8 mouse cellular contexts compared by ENCODE assay signal in genomic region chr17:47394223-47394869, GRCm38 (mm10). TPM values are rescaled to one million over a fixed set of nuclear protein-coding genes. Genes with fewer than 3 reads are reported as not detected.
DNase-seq lines count a peak whose midpoint lies in the region; ATAC-seq lines count a peak whose summit lies in the region.

No protein-coding gene starts in this region.

- DNase-seq in adrenal gland, adult 2 months, result peak; percentile 38
- DNase-seq in adrenal gland, adult 8-10 months, result no peak
- DNase-seq in adrenal gland, postnatal 10 days, result peak; percentile 51
- peak; percentile 12 to 23 for DNase-seq in heart, postnatal 10 days
- DNase-seq in kidney, postnatal 4 days, result peak; percentile 26 to 43
- DNase-seq in cerebellum, postnatal 10 days, result no peak
- no peak for DNase-seq in right cerebral cortex, postnatal 4 days

- H3K27ac ChIP-seq in midbrain, embryonic 15.5 days, result no peak overlapping the region

- 0 out of 2 replicates have a peak overlapping the region, but pooled peaks have one; percentile 8 for H3K4me3 ChIP-seq in midbrain, embryonic 15.5 days

- peak overlapping the region; percentile 38 for H3K4me2 ChIP-seq in midbrain, embryonic 15.5 days

- H3K9ac ChIP-seq in midbrain, embryonic 15.5 days, result no peak overlapping the region

- no peak for ATAC-seq in midbrain, embryonic 15.5 days (replicated peaks)

- H3K9me3 ChIP-seq in midbrain, embryonic 15.5 days, result no peaks in the 10 kb centered on the region

- peaks cover 24% of the 10 kb centered on the region for H3K27me3 ChIP-seq in midbrain, embryonic 15.5 days (replicated peaks)

- 17% methylated on average over 24 of the region's 24 CpGs for WGBS in midbrain, embryonic 15.5 days

- intact Hi-C loops in heart, postnatal 10 days (cut with DNase I), result loop anchor here (5.0 kb wide), 1 partner anchor 88 kb away; no protein-coding TSS in a partner anchor

- no peaks in the 10 kb centered on the region for H3K36me3 ChIP-seq in midbrain, embryonic 15.5 days (replicated peaks)

- H3K4me1 ChIP-seq in midbrain, embryonic 15.5 days, result peaks cover 14% of the 10 kb centered on the region

RNA-seq across cellular contexts. Expression of gene Guca1a, which starts 6.0 kb away (rescaled TPM):
- 1 to 10 TPM; 1.6 to 3.0 TPM for total RNA-seq in adrenal gland, adult 2 months (2021)
- 4.0 and 5.0 TPM in 2 replicates for polyA plus RNA-seq in adrenal gland, adult 2 months (2012; rRNA removed)
- 1 to 10 TPM; 3.0 to 4.5 (median 3.4) TPM for total RNA-seq in adrenal gland, adult 8-10 months (2022)
- total RNA-seq in adrenal gland, postnatal 10 days (2021), result 1 to 10 TPM; 1.3 to 1.4 TPM
- under 1 TPM; 0.52 to 0.81 TPM for total RNA-seq in heart, postnatal 10 days (2021)
- 0.60 and 0.92 TPM in 2 replicates for polyA plus RNA-seq in midbrain, embryonic 15.5 days (2015; fragmentation: Nextera tagmentation; extraction: Ambion mirVana)

RNA-seq across cellular contexts. Expression of gene Guca1b, which starts 9.2 kb away (rescaled TPM):
- total RNA-seq in adrenal gland, adult 2 months (2021), result 1 to 10 TPM in 1 of 2 experiments, under 1 TPM in 1; 0.38 to 3.2 TPM
- 2.5 and 2.6 TPM in 2 replicates for polyA plus RNA-seq in adrenal gland, adult 2 months (2012; rRNA removed)
- 1 to 10 TPM; 1.6 to 2.9 (median 2.1) TPM for total RNA-seq in adrenal gland, adult 8-10 months (2022)
- under 1 TPM; 0.70 to 0.78 TPM for total RNA-seq in adrenal gland, postnatal 10 days (2021)
- total RNA-seq in heart, postnatal 10 days (2021), result under 1 TPM in 1 of 2 experiments, not detected in 1; 0.30 TPM
- 0.30 and 0.57 TPM in 2 replicates for polyA plus RNA-seq in midbrain, embryonic 15.5 days (2015; fragmentation: Nextera tagmentation; extraction: Ambion mirVana)

RNA-seq across cellular contexts. Expression of gene Mrps10, which starts 25.7 kb away (rescaled TPM):
- 10 to 100 TPM; 40.8 to 50.0 TPM for total RNA-seq in adrenal gland, adult 2 months (2021)
- polyA plus RNA-seq in adrenal gland, adult 2 months (2012; rRNA removed), result 19.4 and 28.3 TPM in 2 replicates
- 10 to 100 TPM; 46.1 to 54.7 (median 50.0) TPM for total RNA-seq in adrenal gland, adult 8-10 months (2022)
- 10 to 100 TPM; 50.8 to 52.0 TPM for total RNA-seq in adrenal gland, postnatal 10 days (2021)
- 10 to 100 TPM; 26.8 to 28.3 TPM for total RNA-seq in heart, postnatal 10 days (2021)
- polyA plus RNA-seq in midbrain, embryonic 15.5 days (2015; fragmentation: Nextera tagmentation; extraction: Ambion mirVana), result 73.1 and 73.2 TPM in 2 replicates

RNA-seq across cellular contexts. Expression of gene AI661453, which starts 42.1 kb away (rescaled TPM):
- under 1 TPM; 0.92 to 0.97 TPM for total RNA-seq in adrenal gland, adult 2 months (2021)
- polyA plus RNA-seq in adrenal gland, adult 2 months (2012; rRNA removed), result 0.36 and 0.73 TPM in 2 replicates
- total RNA-seq in adrenal gland, adult 8-10 months (2022), result 1 to 10 TPM in 2 of 4 experiments, under 1 TPM in 2; 0.83 to 1.2 (median 0.99) TPM
- 1 to 10 TPM; 1.8 to 2.6 TPM for total RNA-seq in adrenal gland, postnatal 10 days (2021)
- 1 to 10 TPM; 1.5 to 2.0 TPM for total RNA-seq in heart, postnatal 10 days (2021)
- polyA plus RNA-seq in midbrain, embryonic 15.5 days (2015; fragmentation: Nextera tagmentation; extraction: Ambion mirVana), result 0.26 and 0.33 TPM in 2 replicates

RNA-seq across cellular contexts. Expression of gene 1700001C19Rik, which starts 42.8 kb away (rescaled TPM):
- not detected for total RNA-seq in adrenal gland, adult 2 months (2021)
- 0.24 TPM in 1 of 2 replicates, not detected in the other for polyA plus RNA-seq in adrenal gland, adult 2 months (2012; rRNA removed)
- total RNA-seq in adrenal gland, adult 8-10 months (2022), result under 1 TPM in 2 of 4 experiments, not detected in 2; 0.17 to 0.35 TPM
- 1 to 10 TPM in 1 of 2 experiments, under 1 TPM in 1; 0.79 to 1.9 TPM for total RNA-seq in adrenal gland, postnatal 10 days (2021)
- not detected for total RNA-seq in heart, postnatal 10 days (2021)
- 0.44 and 0.77 TPM in 2 replicates for polyA plus RNA-seq in midbrain, embryonic 15.5 days (2015; fragmentation: Nextera tagmentation; extraction: Ambion mirVana)

Comparison
In these comparisons a context has a peak if more than half of its experiments do, and no peak if none do; other contexts are left out.
1. DNase-seq: peak in adrenal gland, adult 2 months (single experiment), adrenal gland, postnatal 10 days (single experiment), heart, postnatal 10 days (2 of 2) and kidney, postnatal 4 days (2 of 2); none in adrenal gland, adult 8-10 months (single experiment), cerebellum, postnatal 10 days (0 of 2) and right cerebral cortex, postnatal 4 days (single experiment).